Mouse (Mus musculus) c-Kit-negative CD71-positive TER-119-positive erythroid progenitor cells, embryonic 14.5 days (primary cell): ENCODE results near the gene Folr1.

ENCODE experiments used
- DNase-seq: peaks from one replicate; pipeline ENCODE4 v3.0.0-alpha.2; 2013; ENCODE audit warnings: low read depth, low spot score

Gene Folr1

GRCm38 (mm10) chr7:101870629-101871028 is at the start of gene Folr1:
Gene Folr1, minus strand, starts transcription at chr7:101870788.
- no peak for DNase-seq

GRCm38 (mm10) chr7:101918071-101918470 is 47.5 kb upstream of the Folr1 start:
- DNase-seq, result no peak

- DNase-seq, result no peak
Observed at GRCm38 (mm10) chr7:101911982-101912381, 41.4 kb upstream of the Folr1 start.

- DNase-seq, result no peak
Observed at GRCm38 (mm10) chr7:101910138-101910537, 39.5 kb upstream of the Folr1 start.

- DNase-seq, result no peak
Observed at GRCm38 (mm10) chr7:101908367-101908766, 37.8 kb upstream of the Folr1 start.

- DNase-seq, result no peak
Observed at GRCm38 (mm10) chr7:101906696-101907095, 36.1 kb upstream of the Folr1 start.

GRCm38 (mm10) chr7:101906287-101906681 is 35.7 kb upstream of the Folr1 start, which contains the start of gene Tomt:
Gene Tomt, minus strand, starts transcription at chr7:101906359.
- peak; percentile 13 for DNase-seq

GRCm38 (mm10) chr7:101905561-101906286 is 35.1 kb upstream of the Folr1 start, which contains the start of gene Lamtor1:
Gene Lamtor1, plus strand, starts transcription at chr7:101905904.
- peak; percentile 98 for DNase-seq

GRCm38 (mm10) chr7:101902846-101903245 is 32.3 kb upstream of the Folr1 start:
- no peak for DNase-seq

GRCm38 (mm10) chr7:101901969-101902368 is 31.4 kb upstream of the Folr1 start:
- DNase-seq, result no peak

GRCm38 (mm10) chr7:101900331-101901097 is 29.9 kb upstream of the Folr1 start:
- no peak for DNase-seq

- DNase-seq, result peak; percentile 98
Observed at GRCm38 (mm10) chr7:101896104-101897066, 25.8 kb upstream of the Folr1 start.

- no peak for DNase-seq
Observed at GRCm38 (mm10) chr7:101895695-101896094, 25.1 kb upstream of the Folr1 start.

GRCm38 (mm10) chr7:101888460-101888859 is 17.9 kb upstream of the Folr1 start:
- no peak for DNase-seq

- no peak for DNase-seq
Observed at GRCm38 (mm10) chr7:101886274-101886673, 15.7 kb upstream of the Folr1 start.

- DNase-seq, result no peak
Observed at GRCm38 (mm10) chr7:101884160-101884559, 13.6 kb upstream of the Folr1 start.

GRCm38 (mm10) chr7:101882413-101883154 is 12.0 kb upstream of the Folr1 start:
- DNase-seq, result no peak

GRCm38 (mm10) chr7:101880855-101881254 is 10.3 kb upstream of the Folr1 start:
- DNase-seq, result no peak

- no peak for DNase-seq
Observed at GRCm38 (mm10) chr7:101875978-101876377, 5.4 kb upstream of the Folr1 start.

- no peak for DNase-seq
Observed at GRCm38 (mm10) chr7:101871296-101871695, 708 bp upstream of the Folr1 start.

- DNase-seq, result no peak
Observed at GRCm38 (mm10) chr7:101869163-101869500, 1.5 kb downstream of the Folr1 start.
